Mouse (Mus musculus): ENCODE results near the gene Ankrd28.
"Not testable (repeated sequence)": the region's sequence is repeated elsewhere in the genome, so short reads cannot be mapped to it uniquely, and the experiment has no call there.

The Ankrd28 gene

GRCm38 (mm10) chr14:31793979-31794775 lies 36.3 kb downstream of the Ankrd28 start:
- no peak for DNase-seq (ENCODE audit: low read depth, low spot score)

GRCm38 (mm10) chr14:31790797-31791196 lies 39.7 kb downstream of the Ankrd28 start:
- DNase-seq (ENCODE audit: low read depth, low spot score), result no peak

GRCm38 (mm10) chr14:31786906-31787305 lies 43.5 kb downstream of the Ankrd28 start:
- no peak for DNase-seq (ENCODE audit: low read depth, low spot score)

- no peak for DNase-seq (ENCODE audit: low read depth, low spot score)
These were observed 44.8 kb downstream of the Ankrd28 start for GRCm38 (mm10) chr14:31785681-31786080.

- DNase-seq (ENCODE audit: low read depth, low spot score), result no peak
These were observed 45.5 kb downstream of the Ankrd28 start for GRCm38 (mm10) chr14:31784975-31785374.

GRCm38 (mm10) chr14:31781309-31782049 lies 49.0 kb downstream of the Ankrd28 start:
- DNase-seq (ENCODE audit: low read depth, low spot score), result no peak

GRCm38 (mm10) chr14:31780412-31781233 lies 49.8 kb downstream of the Ankrd28 start:
- no peak for DNase-seq (ENCODE audit: low read depth, low spot score)

GRCm38 (mm10) chr14:31773518-31773917 lies 56.9 kb downstream of the Ankrd28 start:
- DNase-seq (ENCODE audit: low read depth, low spot score), result no peak

- no peak for DNase-seq (ENCODE audit: low read depth, low spot score)
These were observed 58.2 kb downstream of the Ankrd28 start for GRCm38 (mm10) chr14:31772251-31772650.

- no peak for DNase-seq (ENCODE audit: low read depth, low spot score)
These were observed 61.9 kb downstream of the Ankrd28 start for GRCm38 (mm10) chr14:31768531-31768930.

- no peak for DNase-seq (ENCODE audit: low read depth, low spot score)
These were observed 66.4 kb downstream of the Ankrd28 start for GRCm38 (mm10) chr14:31764083-31764482.

GRCm38 (mm10) chr14:31761727-31762126 lies 68.7 kb downstream of the Ankrd28 start:
- DNase-seq (ENCODE audit: low read depth, low spot score), result no peak

GRCm38 (mm10) chr14:31759195-31759594 lies 71.3 kb downstream of the Ankrd28 start:
- DNase-seq (ENCODE audit: low read depth, low spot score), result no peak

GRCm38 (mm10) chr14:31758410-31758809 lies 72.0 kb downstream of the Ankrd28 start:
- DNase-seq (ENCODE audit: low read depth, low spot score), result not testable (repeated sequence)

- no peak for DNase-seq (ENCODE audit: low read depth, low spot score)
These were observed 82.1 kb downstream of the Ankrd28 start for GRCm38 (mm10) chr14:31748239-31748873.

GRCm38 (mm10) chr14:31742523-31742922 lies 87.9 kb downstream of the Ankrd28 start:
- DNase-seq (ENCODE audit: low read depth, low spot score), result no peak

- DNase-seq (ENCODE audit: low read depth, low spot score), result no peak
These were observed 95.6 kb downstream of the Ankrd28 start for GRCm38 (mm10) chr14:31734811-31735210.

GRCm38 (mm10) chr14:31727522-31727921 lies 102.9 kb downstream of the Ankrd28 start:
- DNase-seq (ENCODE audit: low read depth, low spot score), result no peak

GRCm38 (mm10) chr14:31722746-31723145 lies 107.7 kb downstream of the Ankrd28 start:
- DNase-seq (ENCODE audit: low read depth, low spot score), result no peak

- no peak for DNase-seq (ENCODE audit: low read depth, low spot score)
These were observed 109.2 kb downstream of the Ankrd28 start for GRCm38 (mm10) chr14:31721256-31721655.

- DNase-seq (ENCODE audit: low read depth, low spot score), result no peak
These were observed 112.1 kb downstream of the Ankrd28 start for GRCm38 (mm10) chr14:31718332-31718731.

Measured in brain, embryonic 18.5 days (tissue).